Mouse (Mus musculus): ENCODE measurements around the gene Gprin1.

DNA sequence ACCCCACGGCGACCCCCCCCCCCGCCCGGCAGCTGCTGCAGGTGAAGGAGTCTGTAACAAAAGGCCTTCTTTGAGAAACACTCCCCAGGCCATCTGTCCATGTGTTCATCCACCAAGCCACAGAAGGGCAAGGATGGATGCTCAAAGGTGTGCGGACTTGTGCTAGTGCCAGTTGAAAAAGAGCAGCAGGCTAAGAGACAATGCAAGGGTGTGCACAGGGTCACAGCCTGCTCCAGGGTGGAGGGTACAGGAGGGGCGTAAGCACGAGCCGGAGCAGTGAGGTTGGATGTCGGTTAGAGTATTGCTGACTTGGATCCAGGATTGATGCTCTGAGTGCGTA is 983 bp downstream of the Gprin1 start:
- no peak for TF ChIP-seq TCF3 (IDR thresholded peaks at IDR 0.05; ENCODE audit: insufficient read length, low read depth)
- no peak for TF ChIP-seq POLR2A (IDR thresholded peaks at IDR 0.05; ENCODE audit: insufficient read length, low read depth)
- TF ChIP-seq REST (IDR thresholded peaks at IDR 0.05; ENCODE audit: insufficient read depth, insufficient read length), result no peak
- TF ChIP-seq USF1 (IDR thresholded peaks at IDR 0.05; ENCODE audit: low read depth), result no peak
- TF ChIP-seq MAX (IDR thresholded peaks at IDR 0.05; ENCODE audit: low read depth), result no peak

Data from myocyte (in vitro differentiated cells).